Mouse (Mus musculus) heart, postnatal 0 days (tissue): ENCODE measurements at regions not wholly inside any gene's neighbourhood (a gene's known extent, or its start where the extent isn't known, plus 50 kb on each side); places are given as distances from the start of the nearest gene placed in this dataset.

ENCODE experiments used
- CTCF ChIP-seq: IDR thresholded peaks from 2 replicates; pipeline ENCODE4 v1.5.1; 2016; ENCODE audit warnings: antibody characterized with exemption, control low read depth, low read depth
- EP300 ChIP-seq: IDR thresholded peaks from 2 replicates; pipeline ENCODE4 v1.6.1; 2016; ENCODE audit warnings: antibody characterized with exemption, low read depth

DNA sequence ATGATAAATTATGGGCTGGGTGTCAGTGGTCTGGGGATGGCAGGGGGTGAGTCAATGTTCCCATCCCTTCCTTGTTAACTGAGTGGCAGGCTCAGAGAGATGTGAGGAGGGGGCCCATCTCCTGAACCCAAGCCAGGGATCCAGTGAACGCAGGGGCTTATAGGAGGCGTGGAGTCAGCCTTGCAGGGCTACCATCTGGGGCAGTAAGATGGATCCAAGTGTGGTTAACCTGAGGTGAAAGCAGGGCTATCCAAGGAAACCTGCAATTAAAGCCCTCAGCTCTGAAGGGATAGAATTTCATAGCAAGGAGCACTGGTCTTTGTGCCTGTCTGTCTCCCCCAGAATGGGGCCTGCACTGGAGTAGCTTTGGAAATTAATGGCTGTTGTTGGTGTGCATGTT, 103.3 kb upstream of the Mgmt start:
- TF ChIP-seq CTCF (no peak), EP300 (no peak)
